Mouse (Mus musculus) layer of hippocampus, adult 2 months (tissue): ENCODE results near the gene Ccr10. TPM values are rescaled to one million over a fixed set of nuclear protein-coding genes. Genes with fewer than 3 reads are reported as not detected.

Source experiments
- DNase-seq, 2 experiments: peaks; one replicate each; pipeline ENCODE4 v3.0.0; 2022; ENCODE audit warnings: low spot score in 2 of 2
- H3K27ac ChIP-seq: fragments of 200-600 bp; 2 replicates; pipeline ENCODE4 v1.8.1; 2022
- H3K4me3 ChIP-seq: fragments of 200-600 bp; 2 replicates; pipeline ENCODE4 v1.8.1; 2022; ENCODE audit warnings: mild to moderate bottlenecking
- CTCF ChIP-seq: fragments of 200-600 bp; conservative IDR thresholded peaks from 2 replicates; pipeline ENCODE4 v1.8.1; 2022; ENCODE audit warnings: antibody characterized with exemption, mild to moderate bottlenecking, moderate library complexity
- total RNA-seq, 2 experiments: library from RNA; stranded (reverse); gene quantifications; 2 replicates each; pipeline ENCODE4 v1.2.3; 2021

The Ccr10 gene
- total RNA-seq, 2 experiments from 2014 or later, result not detected

GRCm38 (mm10) chr11:101173631-101174388 lies 1.4 kb downstream of the Ccr10 start:
- TF ChIP-seq CTCF, result peak; percentile 94
- H3K4me3 ChIP-seq, result peak overlapping the region; percentile 43
- peak in 1 of 2 experiments; percentile 44 for DNase-seq
- peak overlapping the region; percentile 96 for H3K27ac ChIP-seq

GRCm38 (mm10) chr11:101173112-101173511 lies 2.1 kb downstream of the Ccr10 start:
- DNase-seq, result no peak
- no peak for TF ChIP-seq CTCF
- Histone ChIP-seq H3K4me3 (peak overlapping the region; percentile 43; the same call in 1 of the 2 replicates), H3K27ac (peak overlapping the region; percentile 96; the same call in 1 of the 2 replicates)

- Histone ChIP-seq H3K27ac (peak overlapping the region; percentile 84), H3K4me3 (peak overlapping the region; percentile 64)
- no peak for DNase-seq
- TF ChIP-seq CTCF, result no peak
These were observed 2.8 kb downstream of the Ccr10 start for GRCm38 (mm10) chr11:101172434-101172815.

- Histone ChIP-seq H3K4me3 (peak overlapping the region; percentile 64), H3K27ac (peak overlapping the region; percentile 84)
- TF ChIP-seq CTCF, result no peak
- DNase-seq, result peak; percentile 48 to 63
These were observed 3.4 kb downstream of the Ccr10 start for GRCm38 (mm10) chr11:101171721-101172433.

- DNase-seq, result peak; percentile 93 to 98
- Histone ChIP-seq H3K4me3 (peak within 1 kb of the TSS; percentile 78), H3K27ac (peak within 1 kb of the TSS; percentile 86)
- peak; percentile 26; the same call in 1 of the 2 replicates for TF ChIP-seq CTCF
These were observed 4.2 kb downstream of the Ccr10 start, which contains the start of gene Plekhh3 for GRCm38 (mm10) chr11:101170811-101171610. TSS of gene Plekhh3 (minus strand) at chr11:101171351.

GRCm38 (mm10) chr11:101170354-101170810 lies 4.9 kb downstream of the Ccr10 start, which contains the start of gene Cntnap1:
TSS of gene Cntnap1 (plus strand) at chr11:101170523.
- peak within 1 kb of the TSS; percentile 86 for H3K27ac ChIP-seq
- no peak for DNase-seq
- peak within 1 kb of the TSS; percentile 78 for H3K4me3 ChIP-seq
- no peak for TF ChIP-seq CTCF

- no peak for DNase-seq
- no peak for TF ChIP-seq CTCF
- peak overlapping the region; percentile 86 for H3K27ac ChIP-seq
- peak overlapping the region; percentile 78 for H3K4me3 ChIP-seq
These were observed 5.7 kb downstream of the Ccr10 start for GRCm38 (mm10) chr11:101169301-101170107.

GRCm38 (mm10) chr11:101168301-101168980 lies 6.8 kb downstream of the Ccr10 start:
- Histone ChIP-seq H3K4me3 (no peak overlapping the region), H3K27ac (no peak overlapping the region)
- DNase-seq, result no peak
- no peak for TF ChIP-seq CTCF

- Histone ChIP-seq H3K27ac (no peak overlapping the region), H3K4me3 (no peak overlapping the region)
- no peak for DNase-seq
- no peak for TF ChIP-seq CTCF
These were observed 7.3 kb downstream of the Ccr10 start for GRCm38 (mm10) chr11:101167963-101168300.

- no peak overlapping the region for H3K27ac ChIP-seq
- H3K4me3 ChIP-seq, result no peak overlapping the region
- DNase-seq, result no peak
- TF ChIP-seq CTCF, result no peak
These were observed 7.9 kb downstream of the Ccr10 start for GRCm38 (mm10) chr11:101167211-101167962.

- no peak for DNase-seq
- TF ChIP-seq CTCF, result no peak
- Histone ChIP-seq H3K27ac (no peak overlapping the region), H3K4me3 (no peak overlapping the region)
These were observed 8.9 kb downstream of the Ccr10 start for GRCm38 (mm10) chr11:101166357-101166756.
